22 mouse cellular contexts compared by ENCODE assay signal in the genomic region with DNA sequence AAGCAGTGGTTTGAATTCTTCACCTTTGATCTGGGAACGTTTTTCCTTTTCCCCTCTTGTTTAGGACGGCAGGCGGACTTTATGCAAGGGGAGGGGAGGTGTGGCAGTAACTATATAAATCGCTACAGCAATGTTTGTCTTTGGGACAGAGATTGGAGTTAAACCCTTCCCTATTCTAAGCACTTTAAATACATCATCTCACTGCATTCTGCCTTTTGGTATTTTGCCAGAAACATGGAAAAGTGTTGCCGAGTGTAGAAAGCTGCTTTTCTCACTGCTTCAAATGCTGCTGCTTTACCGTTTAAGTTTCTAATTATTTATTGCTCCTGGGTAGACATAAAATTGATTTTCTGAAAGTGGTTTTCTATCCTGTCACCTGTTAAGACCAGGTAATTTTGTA. TPM values are rescaled to one million over a fixed set of nuclear protein-coding genes. Genes with fewer than 3 reads are reported as not detected.
DNase-seq lines count a peak whose midpoint lies in the region; ATAC-seq and TF ChIP-seq lines count a peak whose summit lies in the region.
"Had no signal": no experiment of that assay in that cellular context is flagged by ENCODE, and none has a peak within 500 bp of the region (broad histone marks: within the 10 kb centered on the region; RNA-seq: fewer than 3 reads in every experiment).

No protein-coding gene starts in this region.

- H3K36me3 ChIP-seq in embryonic facial prominence, embryonic 14.5 days (ENCODE audit: control insufficient read depth, insufficient read depth, low read length): no peaks in the 10 kb centered on the region
- H3K36me3 ChIP-seq in embryonic facial prominence, embryonic 10.5 days (replicated peaks): no peaks in the 10 kb centered on the region
- H3K36me3 ChIP-seq in hindbrain, postnatal 0 days (ENCODE audit: insufficient read depth, low read length): no peaks in the 10 kb centered on the region
- H3K36me3 ChIP-seq in hindbrain, embryonic 12.5 days: no peaks in the 10 kb centered on the region
- H3K36me3 ChIP-seq in lung, embryonic 16.5 days (ENCODE audit: control insufficient read depth, insufficient read depth, low read length): no peaks in the 10 kb centered on the region
- no peaks in the 10 kb centered on the region for H3K36me3 ChIP-seq in intestine, embryonic 16.5 days (ENCODE audit: control insufficient read depth, insufficient read depth, low read length)
- no peaks in the 10 kb centered on the region for H3K36me3 ChIP-seq in neural tube, embryonic 15.5 days
- H3K36me3 ChIP-seq: hindbrain, embryonic 15.5 days; liver, embryonic 12.5 days had no signal

- no peak overlapping the region for H3K27ac ChIP-seq in embryonic facial prominence, embryonic 14.5 days (replicated peaks; ENCODE audit: low read depth, low read length)
- no peak overlapping the region for H3K27ac ChIP-seq in embryonic facial prominence, embryonic 10.5 days (replicated peaks)
- no peak overlapping the region for H3K27ac ChIP-seq in hindbrain, postnatal 0 days
- H3K27ac ChIP-seq in hindbrain, embryonic 12.5 days: no peak overlapping the region
- peak overlapping the region; percentile 6; the same call in 1 of the 2 replicates for H3K27ac ChIP-seq in lung, embryonic 16.5 days (ENCODE audit: low read length)
- no peak overlapping the region for H3K27ac ChIP-seq in intestine, embryonic 16.5 days (ENCODE audit: low read length)
- H3K27ac ChIP-seq in neural tube, embryonic 15.5 days (replicated peaks): no peak overlapping the region
- H3K27ac ChIP-seq: hindbrain, embryonic 15.5 days; liver, embryonic 12.5 days had no signal

- H3K4me3 ChIP-seq in embryonic facial prominence, embryonic 14.5 days (ENCODE audit: low read depth, low read length): no peak overlapping the region
- no peak overlapping the region for H3K4me3 ChIP-seq in embryonic facial prominence, embryonic 10.5 days
- H3K4me3 ChIP-seq in hindbrain, postnatal 0 days (ENCODE audit: low read length): no peak overlapping the region
- no peak overlapping the region for H3K4me3 ChIP-seq in hindbrain, embryonic 12.5 days
- no peak overlapping the region for H3K4me3 ChIP-seq in lung, embryonic 16.5 days (ENCODE audit: low read length)
- no peak overlapping the region for H3K4me3 ChIP-seq in intestine, embryonic 16.5 days (ENCODE audit: low read length)
- H3K4me3 ChIP-seq in neural tube, embryonic 15.5 days (replicated peaks): no peak overlapping the region
- H3K4me3 ChIP-seq: hindbrain, embryonic 15.5 days; liver, embryonic 12.5 days; myocyte had no signal

- peak; percentile 59 for DNase-seq in embryonic facial prominence, embryonic 14.5 days (ENCODE audit: low spot score)
- DNase-seq in embryonic facial prominence, embryonic 10.5 days (ENCODE audit: low spot score): no peak
- DNase-seq in hindbrain, postnatal 0 days (ENCODE audit: low spot score): peak; percentile 42
- no peak for DNase-seq in lung, postnatal 4 days
- DNase-seq: adrenal gland, adult 8-10 months; cerebellum, adult 11 months; cerebellum, postnatal 14 days; kidney, adult 2 months; kidney, postnatal 4 days; lung, postnatal 10 days had no signal

- TF ChIP-seq CTCF in hindbrain, postnatal 0 days (IDR thresholded peaks at IDR 0.05; ENCODE audit: low read depth): no peak

- no peak overlapping the region for H3K9ac ChIP-seq in embryonic facial prominence, embryonic 14.5 days (ENCODE audit: low read depth, low read length)
- H3K9ac ChIP-seq in hindbrain, postnatal 0 days (replicated peaks; ENCODE audit: low read length): no peak overlapping the region
- no peak overlapping the region for H3K9ac ChIP-seq in hindbrain, embryonic 12.5 days
- no peak overlapping the region for H3K9ac ChIP-seq in lung, embryonic 16.5 days (ENCODE audit: low read length)
- no peak overlapping the region for H3K9ac ChIP-seq in intestine, embryonic 16.5 days (ENCODE audit: low read depth, low read length)
- H3K9ac ChIP-seq in neural tube, embryonic 15.5 days (replicated peaks): no peak overlapping the region
- H3K9ac ChIP-seq: hindbrain, embryonic 15.5 days; liver, embryonic 12.5 days had no signal

- H3K9me3 ChIP-seq in embryonic facial prominence, embryonic 14.5 days (ENCODE audit: control insufficient read depth, low read length): no peaks in the 10 kb centered on the region
- 0 out of 2 replicates have a peak, but pooled peaks cover 3% of the 10 kb centered on the region for H3K9me3 ChIP-seq in embryonic facial prominence, embryonic 10.5 days
- no peaks in the 10 kb centered on the region for H3K9me3 ChIP-seq in hindbrain, postnatal 0 days (ENCODE audit: low read length)
- no peaks in the 10 kb centered on the region for H3K9me3 ChIP-seq in hindbrain, embryonic 12.5 days (replicated peaks)
- no peaks in the 10 kb centered on the region; the same call in 1 of the 2 replicates for H3K9me3 ChIP-seq in lung, embryonic 16.5 days (ENCODE audit: control insufficient read depth, low read length)
- H3K9me3 ChIP-seq in intestine, embryonic 16.5 days (ENCODE audit: control insufficient read depth, low read length): no peaks in the 10 kb centered on the region
- H3K9me3 ChIP-seq in neural tube, embryonic 15.5 days (replicated peaks): no peaks in the 10 kb centered on the region
- H3K9me3 ChIP-seq: hindbrain, embryonic 15.5 days had no signal

- peaks cover 3% of the 10 kb centered on the region; the same call in 1 of the 2 replicates for H3K4me1 ChIP-seq in embryonic facial prominence, embryonic 14.5 days (ENCODE audit: control insufficient read depth, insufficient read depth, low read length)
- peaks cover 8% of the 10 kb centered on the region; the same call in 1 of the 2 replicates for H3K4me1 ChIP-seq in embryonic facial prominence, embryonic 10.5 days
- no peaks in the 10 kb centered on the region for H3K4me1 ChIP-seq in hindbrain, postnatal 0 days (ENCODE audit: insufficient read depth, low read length)
- peaks cover 2% of the 10 kb centered on the region; the same call in 1 of the 2 replicates for H3K4me1 ChIP-seq in hindbrain, embryonic 12.5 days
- H3K4me1 ChIP-seq in lung, embryonic 16.5 days (replicated peaks; ENCODE audit: control insufficient read depth, insufficient read depth, low read length): peaks cover 9% of the 10 kb centered on the region
- peaks cover 10% of the 10 kb centered on the region for H3K4me1 ChIP-seq in intestine, embryonic 16.5 days (ENCODE audit: control insufficient read depth, insufficient read depth, low read length)
- 0 out of 2 replicates have a peak, but pooled peaks cover 14% of the 10 kb centered on the region for H3K4me1 ChIP-seq in neural tube, embryonic 15.5 days
- H3K4me1 ChIP-seq: liver, embryonic 12.5 days had no signal

- H3K4me2 ChIP-seq in embryonic facial prominence, embryonic 14.5 days (ENCODE audit: low read depth, low read length): no peak overlapping the region
- H3K4me2 ChIP-seq in hindbrain, postnatal 0 days (ENCODE audit: low read depth, low read length): no peak overlapping the region
- no peak overlapping the region for H3K4me2 ChIP-seq in hindbrain, embryonic 12.5 days (replicated peaks)
- H3K4me2 ChIP-seq in lung, embryonic 16.5 days (ENCODE audit: low read depth, low read length): peak overlapping the region; percentile 33
- peak overlapping the region; percentile 40 for H3K4me2 ChIP-seq in intestine, embryonic 16.5 days (ENCODE audit: low read depth, low read length)
- no peak overlapping the region for H3K4me2 ChIP-seq in neural tube, embryonic 15.5 days
- H3K4me2 ChIP-seq: heart, embryonic 11.5 days; hindbrain, embryonic 15.5 days; liver, embryonic 12.5 days had no signal

- H3K27me3 ChIP-seq in embryonic facial prominence, embryonic 14.5 days (replicated peaks; ENCODE audit: control insufficient read depth, insufficient read depth, low read length): no peaks in the 10 kb centered on the region
- no peaks in the 10 kb centered on the region for H3K27me3 ChIP-seq in embryonic facial prominence, embryonic 10.5 days (replicated peaks; ENCODE audit: low read depth, poor library complexity, severe bottlenecking)
- no peaks in the 10 kb centered on the region for H3K27me3 ChIP-seq in hindbrain, postnatal 0 days (ENCODE audit: insufficient read depth, low read length)
- no peaks in the 10 kb centered on the region for H3K27me3 ChIP-seq in hindbrain, embryonic 12.5 days
- no peaks in the 10 kb centered on the region for H3K27me3 ChIP-seq in lung, embryonic 16.5 days (ENCODE audit: control insufficient read depth, insufficient read depth, low read depth, low read length)
- H3K27me3 ChIP-seq in intestine, embryonic 16.5 days (replicated peaks; ENCODE audit: control insufficient read depth, insufficient read depth, low read length): no peaks in the 10 kb centered on the region
- H3K27me3 ChIP-seq in neural tube, embryonic 15.5 days (replicated peaks): no peaks in the 10 kb centered on the region
- H3K27me3 ChIP-seq: hindbrain, embryonic 15.5 days; liver, embryonic 12.5 days had no signal

- WGBS in embryonic facial prominence, embryonic 14.5 days: 17% methylated on average over 6 of the region's 6 CpGs
- 57% methylated on average over 6 of the region's 6 CpGs for WGBS in embryonic facial prominence, embryonic 10.5 days
- 20% methylated on average over 6 of the region's 6 CpGs for WGBS in hindbrain, postnatal 0 days
- WGBS in hindbrain, embryonic 12.5 days: 44% methylated on average over 6 of the region's 6 CpGs
- WGBS in lung, embryonic 16.5 days: 8% methylated on average over 6 of the region's 6 CpGs
- WGBS in intestine, embryonic 16.5 days: 13% methylated on average over 6 of the region's 6 CpGs
- 20% methylated on average over 6 of the region's 6 CpGs for WGBS in neural tube, embryonic 15.5 days

- ATAC-seq in embryonic facial prominence, embryonic 14.5 days (ENCODE audit: low read depth): no peak
- ATAC-seq in hindbrain, postnatal 0 days: no peak
- ATAC-seq in hindbrain, embryonic 12.5 days (ENCODE audit: low FRiP score): no peak
- ATAC-seq in lung, embryonic 16.5 days (ENCODE audit: low read depth): peak; percentile 41
- ATAC-seq in intestine, embryonic 16.5 days: no peak
- ATAC-seq in neural tube, embryonic 15.5 days (ENCODE audit: low FRiP score): no peak
- ATAC-seq: liver, embryonic 12.5 days; Patski had no signal

RNA-seq across cellular contexts. Expression of a gene that starts 33.9 kb away (rescaled TPM):
- 0.47 TPM in 1 of 2 replicates, not detected in the other for polyA plus RNA-seq in embryonic facial prominence, embryonic 14.5 days (2014; fragmentation: Nextera tagmentation; extraction: Ambion mirVana)
- 0.17 and 0.18 TPM in 2 replicates for polyA plus RNA-seq in embryonic facial prominence, embryonic 10.5 days (2016; fragmentation: Nextera tagmentation; extraction: Ambion mirVana)
- total RNA-seq in hindbrain, postnatal 0 days (2014; rRNA removed): not detected in 2 replicates
- polyA plus RNA-seq in hindbrain, postnatal 0 days (2015; fragmentation: Nextera tagmentation; extraction: Ambion mirVana): 0.38 and 0.53 TPM in 2 replicates
- 0.72 and 0.87 TPM in 2 replicates for polyA plus RNA-seq in hindbrain, embryonic 12.5 days (2016; fragmentation: Nextera tagmentation; extraction: Ambion mirVana)
- 0.28 and 0.49 TPM in 2 replicates for polyA plus RNA-seq in lung, embryonic 16.5 days (2015; fragmentation: Nextera tagmentation; extraction: Ambion mirVana)
- 0.11 and 0.22 TPM in 2 replicates for polyA plus RNA-seq in intestine, embryonic 16.5 days (2015; fragmentation: Nextera tagmentation; extraction: Ambion mirVana)
- 0.35 and 0.54 TPM in 2 replicates for polyA plus RNA-seq in neural tube, embryonic 15.5 days (2015; fragmentation: Nextera tagmentation; extraction: Ambion mirVana)
- total RNA-seq: adrenal gland, adult 8-10 months; gastrocnemius, adult 18-20 months; heart, postnatal 25 days; megakaryocyte-erythroid progenitor cell, adult 5-6 weeks had no signal
- polyA plus RNA-seq: liver, embryonic 12.5 days; myocyte; Patski had no signal

Comparison
In these comparisons a context has a peak if more than half of its experiments do, and no peak if none do; other contexts are left out.
1. DNase-seq: peak in embryonic facial prominence, embryonic 14.5 days (single experiment) and hindbrain, postnatal 0 days (single experiment); none in embryonic facial prominence, embryonic 10.5 days (single experiment) and lung, postnatal 4 days (0 of 2).
2. H3K4me2 ChIP-seq: peak in lung, embryonic 16.5 days (single experiment) and intestine, embryonic 16.5 days (single experiment); none in embryonic facial prominence, embryonic 14.5 days (single experiment), hindbrain, postnatal 0 days (single experiment), hindbrain, embryonic 12.5 days (single experiment) and neural tube, embryonic 15.5 days (single experiment).